Mouse (Mus musculus) liver, embryonic 14.5 days (tissue): ENCODE data around the gene Gm49394. TPM values are rescaled to one million over a fixed set of nuclear protein-coding genes. Genes with fewer than 3 reads are reported as not detected.

Experiments used
- ATAC-seq: fragments of 200-750 bp; cut with Nextera tagmentation; 2 replicates; pipeline ENCODE4 v1.8.0; 2017; ENCODE audit warnings: moderate number of reproducible peaks, mild to moderate bottlenecking, moderate library complexity; ENCODE audit not compliant: insufficient read depth
- DNase-seq, 3 experiments: peaks; one replicate each; pipeline ENCODE4 v3.0.0-alpha.2; 2012 to 2013; ENCODE audit warnings: low read depth in 3 of 3, low spot score in 3 of 3
- H3K27ac ChIP-seq: fragments of 300-500 bp; sonication (generic); 2 replicates; pipeline ENCODE4 v1.5.1; 2014; ENCODE audit warnings: moderate library complexity, mild to moderate bottlenecking, control low read depth, inconsistent platforms
- H3K27me3 ChIP-seq: fragments of 300-500 bp; sonication (generic); 2 replicates; pipeline ENCODE4 v1.6.1; 2014; ENCODE audit warnings: mild to moderate bottlenecking, low read length, moderate library complexity; ENCODE audit not compliant: control insufficient read depth, insufficient read depth
- H3K36me3 ChIP-seq: fragments of 300-500 bp; sonication (generic); replicated peaks from 2 replicates; pipeline ENCODE4 v1.6.1; 2014; ENCODE audit warnings: low read depth; ENCODE audit not compliant: control insufficient read depth, insufficient read depth
- H3K4me1 ChIP-seq, 2 experiments: fragments of 200-500 bp in 1 of 2; fragments of 300-500 bp in 1 of 2; sonication (generic) in 1 of 2; replicated peaks; 2 replicates each; pipeline ENCODE4 v1.6.1; 2012 to 2014; ENCODE audit warnings: antibody characterized with exemption in 1 of 2, inconsistent platforms in 1 of 2, low read length in 1 of 2; ENCODE audit not compliant: control insufficient read depth in 2 of 2, insufficient read depth in 2 of 2
- H3K4me2 ChIP-seq: fragments of 300-500 bp; sonication (generic); 2 replicates; pipeline ENCODE4 v1.6.1; 2014; ENCODE audit warnings: low read depth, mild to moderate bottlenecking, control low read depth, moderate library complexity
- H3K4me3 ChIP-seq, 2 experiments: fragments of 200-500 bp in 1 of 2; fragments of 300-500 bp in 1 of 2; sonication (generic) in 1 of 2; 2 replicates each; pipeline ENCODE4 v1.5.1; 2012 to 2014; ENCODE audit warnings: low read depth in 2 of 2, low read length in 2 of 2, mild to moderate bottlenecking in 2 of 2, control low read depth in 1 of 2, inconsistent platforms in 1 of 2, moderate library complexity in 1 of 2; ENCODE audit not compliant: insufficient read depth in 1 of 2
- H3K9ac ChIP-seq: fragments of 300-500 bp; sonication (generic); replicated peaks from 2 replicates; pipeline ENCODE4 v1.6.1; 2014; ENCODE audit warnings: mild to moderate bottlenecking, control low read depth, moderate library complexity
- H3K9me3 ChIP-seq: fragments of 300-500 bp; sonication (generic); 2 replicates; pipeline ENCODE4 v1.6.1; 2016; ENCODE audit warnings: low read length, mixed read lengths; ENCODE audit not compliant: control insufficient read depth
- CTCF ChIP-seq: IDR thresholded peaks from 2 replicates; pipeline ENCODE4 v1.5.1; 2016; ENCODE audit warnings: antibody characterized with exemption, low read depth, control low read depth
- EP300 ChIP-seq: IDR thresholded peaks from 2 replicates; pipeline ENCODE4 v1.6.1; 2016; ENCODE audit warnings: antibody characterized with exemption, low read depth
- WGBS: fragments of 180-500 bp; shearing (Covaris S2); extraction: QIAGEN DNeasy Blood & Tissue Kit; methylation state at CpG from one replicate; pipeline ENCODE4 v1.1.7; 2014; ENCODE audit not compliant: insufficient replicate concordance; 5-methylcytosine and 5-hydroxymethylcytosine counted together
- microRNA counts: library from miRNA; unstranded; fragments of <30 nt; microRNA quantifications from one replicate; lab custom pipeline; 2016
- microRNA-seq: library from miRNA; unstranded; fragments of <30 nt; microRNA quantifications from one replicate; pipeline ENCODE4, GENCODE M21; 2016
- polyA plus RNA-seq, 2 experiments: library from polyadenylated mRNA; depleted of rRNA in 1 of 2; stranded (reverse) in 1 of 2; unstranded in 1 of 2; fragments of >200 nt; fragmentation: Nextera tagmentation in 1 of 2; extraction: Ambion mirVana in 1 of 2; gene quantifications; 2 replicates each; pipeline versions ENCODE4 v1.2.1 to v1.2.3; 2012 to 2014

Gene Gm49394
- polyA plus RNA-seq, 2 experiments, result 0.02 TPM; not detected in 1

DNA sequence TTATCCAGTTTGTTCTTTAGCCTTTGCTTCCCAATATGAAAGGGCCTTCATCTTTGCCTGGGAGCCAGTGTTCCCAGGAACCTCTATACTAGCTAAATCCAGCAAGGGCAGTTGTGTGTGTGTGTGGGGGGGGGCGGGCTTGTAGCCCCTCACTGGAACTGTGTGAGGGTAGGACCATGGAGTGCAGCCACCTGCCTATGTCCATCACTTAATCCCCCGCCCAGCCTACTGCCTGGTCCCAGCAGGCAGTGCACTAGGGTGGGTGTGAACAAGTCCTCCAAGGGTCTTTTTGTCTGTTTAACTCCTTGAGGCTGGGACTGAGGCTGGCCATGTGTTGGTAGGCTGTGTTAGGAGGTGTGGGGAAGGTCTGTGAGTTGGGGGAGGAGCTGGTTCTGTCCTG is 56.7 kb downstream of the Gm49394 start:
- Histone ChIP-seq H3K27ac (no peak overlapping the region), H3K4me3 (no peak overlapping the region), H3K27me3 (no peaks in the 10 kb centered on the region; the same call in 1 of the 2 replicates), H3K36me3 (no peaks in the 10 kb centered on the region), H3K4me2 (no peak overlapping the region), H3K9me3 (no peaks in the 10 kb centered on the region), H3K9ac (no peak overlapping the region), H3K4me1 (peaks cover 7 to 18% of the 10 kb centered on the region in 2 experiments)
- TF ChIP-seq CTCF, result no peak
- no peak for TF ChIP-seq EP300
- DNase-seq (no peak), ATAC-seq (no peak)
- WGBS, result 51% methylated on average over 2 of the region's 2 CpGs

DNA sequence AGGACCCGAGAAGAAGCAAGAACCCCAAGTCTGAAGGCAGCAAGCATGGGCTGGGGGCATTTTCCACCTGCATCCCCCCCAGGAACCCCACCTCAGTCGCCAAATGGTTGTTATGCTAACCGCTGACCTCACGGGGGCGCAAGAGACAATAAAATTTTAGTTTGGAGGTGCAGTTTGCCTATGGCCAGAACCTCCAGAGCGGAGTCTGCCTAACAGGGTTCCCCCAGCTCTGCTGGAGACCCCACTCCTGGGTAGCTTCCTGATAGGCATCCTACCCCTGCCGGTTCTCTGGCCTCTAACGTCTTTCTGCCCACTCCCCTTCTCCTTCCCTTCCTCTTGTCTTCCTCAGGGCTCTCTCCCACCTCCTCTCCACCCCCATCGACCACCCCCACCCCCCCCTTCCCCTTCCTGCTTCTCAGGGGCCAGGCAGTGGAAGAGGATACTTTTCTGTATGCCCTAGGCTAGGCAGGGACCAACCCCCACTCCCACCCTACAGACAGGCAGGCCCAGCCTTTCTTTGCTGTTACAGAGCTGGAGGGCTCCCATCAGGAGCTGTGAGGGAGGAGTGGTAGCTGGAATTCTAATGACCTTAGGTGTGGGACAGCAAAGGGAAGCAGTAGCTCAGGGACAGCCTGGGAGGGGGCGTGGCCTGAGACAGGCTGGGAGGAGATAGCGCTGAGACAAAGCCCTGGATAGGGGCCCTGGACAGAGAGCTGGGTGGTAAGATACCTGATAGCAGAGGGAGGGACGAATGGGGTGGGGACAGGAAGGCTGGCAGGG is 58.9 kb downstream of the Gm49394 start:
- Histone ChIP-seq H3K27ac (no peak overlapping the region; the same call in 1 of the 2 replicates), H3K27me3 (no peaks in the 10 kb centered on the region), H3K4me1 (peaks cover 7 to 18% of the 10 kb centered on the region in 2 experiments), H3K9ac (peak overlapping the region; percentile 25), H3K4me3 (no peak overlapping the region), H3K36me3 (no peaks in the 10 kb centered on the region), H3K9me3 (no peaks in the 10 kb centered on the region), H3K4me2 (peak overlapping the region; percentile 46)
- peak; percentile 35; the same call in 1 of the 2 replicates for TF ChIP-seq EP300
- TF ChIP-seq CTCF, result peak; percentile 76
- peak; percentile 97 for ATAC-seq
- DNase-seq, result peak; percentile 58 to 71 (median 63)
- under 1% methylated on average over 12 of the region's 12 CpGs for WGBS

GRCm38 (mm10) chr7:142600921-142601320 is 68.8 kb downstream of the Gm49394 start:
- H3K4me2 ChIP-seq, result no peak overlapping the region
- no peak for DNase-seq
- H3K4me3 ChIP-seq, result no peak overlapping the region
- WGBS, result 57% methylated on average over 2 of the region's 2 CpGs
- no peaks in the 10 kb centered on the region for H3K27me3 ChIP-seq
- H3K36me3 ChIP-seq, result no peaks in the 10 kb centered on the region
- H3K27ac ChIP-seq, result no peak overlapping the region
- TF ChIP-seq CTCF (no peak), EP300 (no peak)
- no peaks in the 10 kb centered on the region for H3K9me3 ChIP-seq
- ATAC-seq, result no peak
- no peak overlapping the region for H3K9ac ChIP-seq
- H3K4me1 ChIP-seq, result no peaks in the 10 kb centered on the region

MicroRNAs within 50 kb of the gene (microRNA counts, 519-probe panel; counts per million panel counts)
- microRNA mmu-miR-483 (lab: Ali Mortazavi, UCI), result 69.9 counts per million

Small RNA genes within 50 kb of the gene (microRNA-seq; reads per million reads assigned to microRNA genes)
- gene Mir483, result 5,183 reads per million, percentile 87 among the genes with 10 or more reads in this experiment

Other genes starting within 250 kb of the Gm49394 start
- 0.03 and 0.57 TPM in 2 replicates for gene Syt8, start 235.1 kb downstream of the Gm49394 start, polyA plus RNA-seq (2012; rRNA removed)
- gene Syt8, start 235.1 kb downstream of the Gm49394 start, polyA plus RNA-seq (2014; fragmentation: Nextera tagmentation; extraction: Ambion mirVana), result not detected in 2 replicates
- gene Tnni2, start 228.1 kb downstream of the Gm49394 start, polyA plus RNA-seq (2012; rRNA removed), result 1.7 and 2.1 TPM in 2 replicates
- 2.1 and 2.2 TPM in 2 replicates for gene Tnni2, start 228.1 kb downstream of the Gm49394 start, polyA plus RNA-seq (2014; fragmentation: Nextera tagmentation; extraction: Ambion mirVana)
- gene Lsp1, start 209.1 kb downstream of the Gm49394 start, polyA plus RNA-seq (2012; rRNA removed), result 13.3 TPM in 2 replicates
- 13.2 and 15.2 TPM in 2 replicates for gene Lsp1, start 209.1 kb downstream of the Gm49394 start, polyA plus RNA-seq (2014; fragmentation: Nextera tagmentation; extraction: Ambion mirVana)
- 0.10 and 0.15 TPM in 2 replicates for gene Tnnt3, start 171.1 kb downstream of the Gm49394 start, polyA plus RNA-seq (2012; rRNA removed)
- gene Tnnt3, start 171.1 kb downstream of the Gm49394 start, polyA plus RNA-seq (2014; fragmentation: Nextera tagmentation; extraction: Ambion mirVana), result 0.17 TPM in 1 of 2 replicates, not detected in the other
- 24.4 and 45.9 TPM in 2 replicates for gene Mrpl23, start 137.3 kb downstream of the Gm49394 start, polyA plus RNA-seq (2012; rRNA removed)
- 11.1 and 14.4 TPM in 2 replicates for gene Mrpl23, start 137.3 kb downstream of the Gm49394 start, polyA plus RNA-seq (2014; fragmentation: Nextera tagmentation; extraction: Ambion mirVana)
- gene Igf2, start 3.1 kb downstream of the Gm49394 start, polyA plus RNA-seq (2012; rRNA removed), result 904 and 960 TPM in 2 replicates
- gene Igf2, start 3.1 kb downstream of the Gm49394 start, polyA plus RNA-seq (2014; fragmentation: Nextera tagmentation; extraction: Ambion mirVana), result 416 and 496 TPM in 2 replicates
- gene Ins2, start 73.4 kb upstream of the Gm49394 start, polyA plus RNA-seq (2012; rRNA removed), result 0.13 and 0.39 TPM in 2 replicates
- 0.83 TPM in 1 of 2 replicates, not detected in the other for gene Ins2, start 73.4 kb upstream of the Gm49394 start, polyA plus RNA-seq (2014; fragmentation: Nextera tagmentation; extraction: Ambion mirVana)